Mouse (Mus musculus): ENCODE measurements at regions not wholly inside any gene's neighbourhood (a gene's known extent, or its start where the extent isn't known, plus 50 kb on each side); places are given as distances from the start of the nearest gene placed in this dataset.

DNA sequence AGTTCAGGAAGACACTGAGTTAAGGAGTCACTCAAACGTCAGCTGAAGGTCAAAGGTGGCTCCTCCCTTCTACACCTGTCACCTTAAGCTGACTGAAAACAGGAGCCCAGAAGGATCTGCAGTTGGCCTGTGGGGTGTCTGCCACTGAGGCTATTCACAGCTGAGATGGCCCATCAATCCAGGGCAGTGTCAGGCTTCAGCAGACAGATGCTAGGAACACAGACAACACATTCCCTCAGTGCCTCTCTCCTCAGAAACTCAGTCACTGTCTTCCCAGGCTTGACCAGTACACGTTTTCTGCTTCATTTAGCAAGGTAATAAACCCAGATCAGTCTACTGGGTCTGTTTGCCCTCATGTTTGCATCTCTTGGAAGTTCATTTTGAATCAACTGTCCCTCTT lies 222.9 kb upstream of the Pkn2 start:
- TF ChIP-seq ZC3H11A (IDR thresholded peaks at IDR 0.05; ENCODE audit: borderline replicate concordance, low read depth, low read length): no peak
- TF ChIP-seq ZNF384 (IDR thresholded peaks at IDR 0.05; ENCODE audit: low read depth, low read length): no peak
- no peak for TF ChIP-seq HCFC1 (IDR thresholded peaks at IDR 0.05; ENCODE audit: borderline replicate concordance, insufficient read depth, low read length)
